Mouse (Mus musculus) adrenal gland, postnatal 36 days (tissue): ENCODE measurements around the gene 1700003F12Rik. TPM values are rescaled to one million over a fixed set of nuclear protein-coding genes. Genes with fewer than 3 reads are reported as not detected.

Experiments
- DNase-seq, 2 experiments: peaks; one replicate each; pipeline ENCODE4 v3.0.0; 2021; ENCODE audit warnings: mixed read lengths in 1 of 2
- total RNA-seq, 2 experiments: library from RNA; stranded (reverse); gene quantifications; 2 replicates each; pipeline ENCODE4 v1.2.3; 2021

1700003F12Rik gene
- total RNA-seq, 2 experiments from 2014 or later, result 0.43 TPM; not detected in 1

- no peak for DNase-seq
Observed at GRCm38 (mm10) chr2:154576876-154577743, 30.2 kb downstream of the 1700003F12Rik start.

DNA sequence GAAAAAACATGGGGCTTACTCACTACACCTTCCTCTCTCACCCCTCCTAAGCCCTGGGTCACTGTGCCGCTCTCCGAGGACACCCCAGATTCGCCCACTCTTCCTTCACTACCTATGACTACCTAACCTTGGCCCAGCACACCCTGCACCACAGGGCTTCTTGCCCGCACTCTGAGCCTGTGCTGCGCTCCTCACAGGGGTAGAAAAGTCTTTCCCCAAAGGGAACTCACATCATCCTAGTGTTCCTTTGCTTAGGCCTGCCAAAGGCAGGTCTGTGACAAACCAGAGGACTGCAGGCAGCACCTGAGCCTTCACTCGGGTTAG, 30.8 kb downstream of the 1700003F12Rik start:
- no peak for DNase-seq

GRCm38 (mm10) chr2:154580586-154580985, 33.7 kb downstream of the 1700003F12Rik start:
- DNase-seq, result peak in 1 of 2 experiments; percentile 49

DNA sequence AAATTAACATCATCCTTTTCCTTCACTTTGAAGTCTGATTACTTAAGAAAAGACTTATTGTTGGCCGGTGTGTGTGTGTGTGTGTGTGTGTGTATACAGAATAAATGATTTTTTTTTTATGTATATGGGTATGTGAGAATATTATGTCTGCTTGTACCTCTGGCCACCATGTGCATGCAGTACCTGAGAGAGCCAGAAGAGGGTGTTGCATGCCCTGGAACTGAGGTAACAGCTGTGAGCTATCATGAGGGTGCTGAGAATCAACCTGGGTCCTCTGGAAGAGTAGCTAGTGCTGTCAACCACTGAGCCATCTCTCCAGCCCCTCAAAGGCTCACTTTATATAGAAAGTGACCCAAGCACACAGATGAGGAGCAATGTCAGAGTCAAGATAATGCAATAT, 34.5 kb downstream of the 1700003F12Rik start:
- no peak for DNase-seq

- no peak for DNase-seq
Observed at GRCm38 (mm10) chr2:154583906-154584872, 37.3 kb downstream of the 1700003F12Rik start.

DNA sequence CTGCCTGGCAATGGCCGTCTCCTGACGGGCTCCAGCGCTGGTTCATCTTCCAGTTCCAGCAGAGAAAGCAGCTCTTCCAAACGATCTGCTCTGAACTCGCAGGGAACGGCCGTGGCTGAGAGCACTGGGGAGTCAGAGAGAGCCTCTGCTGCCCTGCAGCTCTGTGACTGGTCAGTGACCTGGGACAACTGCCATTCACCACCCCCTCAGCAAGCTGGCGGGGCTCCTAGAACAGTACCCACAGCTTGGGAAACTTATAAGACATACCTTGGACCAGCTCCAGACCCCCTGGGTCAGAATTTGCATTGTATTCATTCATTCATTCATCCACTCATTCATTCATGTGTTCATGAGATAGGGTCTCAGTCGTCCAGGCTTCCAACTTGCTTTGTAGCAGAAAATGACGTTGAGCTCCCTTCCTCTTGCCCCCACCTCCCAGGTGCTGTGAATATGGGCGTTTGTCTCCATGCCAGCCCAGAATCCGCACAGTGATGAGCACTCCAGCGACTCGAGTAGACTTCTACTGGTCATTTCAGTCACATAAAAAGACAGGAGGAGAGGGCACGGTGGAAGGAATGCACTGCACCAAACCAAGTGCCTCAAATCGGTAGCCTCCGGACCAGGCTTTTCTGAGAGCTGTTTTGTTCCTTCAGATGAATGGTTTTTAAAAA, 38.2 kb downstream of the 1700003F12Rik start:
- DNase-seq, result no peak

DNA sequence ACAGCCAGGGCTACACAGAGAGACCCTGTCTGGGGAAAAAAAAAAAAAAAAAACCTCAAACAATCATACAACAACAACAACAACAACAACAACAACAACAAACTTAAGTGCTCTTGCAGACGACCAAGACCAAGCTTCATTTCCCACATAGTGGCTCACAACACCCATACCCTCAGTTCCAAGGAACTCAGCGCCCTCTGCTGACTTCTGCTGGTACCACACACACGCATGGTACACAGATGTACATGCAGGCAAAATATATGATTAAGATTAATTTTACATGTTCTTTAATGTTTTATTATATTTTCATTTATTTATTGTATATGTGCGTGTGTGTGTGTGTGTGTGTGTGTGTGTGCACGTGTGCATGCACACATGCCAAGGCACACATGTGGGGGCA, 39.5 kb downstream of the 1700003F12Rik start:
- DNase-seq, result peak in 1 of 2 experiments; percentile 37

- DNase-seq, result no peak
Observed at GRCm38 (mm10) chr2:154589051-154589450, 42.2 kb downstream of the 1700003F12Rik start.

DNA sequence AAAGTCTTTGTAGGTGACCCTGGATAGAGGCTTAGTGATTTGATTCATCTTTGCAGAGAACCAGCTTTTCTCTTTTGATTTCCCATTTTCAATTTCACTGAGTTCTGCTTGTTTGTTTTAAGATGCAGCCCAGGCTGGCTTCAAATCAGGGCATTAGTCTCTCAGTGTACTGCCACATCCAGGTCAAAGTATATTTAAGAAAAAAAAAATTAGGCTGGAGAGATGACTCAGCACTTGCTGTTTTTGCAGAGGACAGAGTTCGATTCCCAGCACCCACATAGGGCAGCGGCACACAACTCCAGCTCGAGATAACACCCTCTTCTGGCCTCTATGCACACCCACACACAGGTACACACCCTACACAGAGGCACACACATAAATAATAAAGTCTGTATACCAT, 44.4 kb downstream of the 1700003F12Rik start:
- no peak for DNase-seq

DNA sequence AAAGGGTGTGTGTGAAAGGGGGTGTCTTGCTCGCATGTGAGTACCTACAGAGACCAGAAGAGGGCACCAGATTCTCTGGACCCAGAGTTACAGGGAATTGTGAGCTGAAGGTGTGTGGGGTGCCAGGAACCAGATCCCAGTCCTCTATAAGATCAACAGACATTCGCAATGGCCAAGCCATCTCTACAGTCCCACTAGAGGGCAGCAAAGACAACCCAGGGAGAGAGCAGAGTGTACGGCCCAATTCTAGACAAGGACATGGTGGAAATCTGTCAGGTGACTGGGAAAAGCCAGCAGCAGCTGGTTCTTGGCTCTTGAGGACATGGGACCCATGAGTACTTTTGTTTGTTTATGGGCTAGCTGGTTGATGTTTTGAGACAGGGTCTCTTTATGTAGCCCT, 46.1 kb downstream of the 1700003F12Rik start:
- peak; percentile 37 to 62 for DNase-seq

- DNase-seq, result peak in 1 of 2 experiments; percentile 28
Observed at GRCm38 (mm10) chr2:154595775-154596174, 48.9 kb downstream of the 1700003F12Rik start.

- DNase-seq, result no peak
Observed at GRCm38 (mm10) chr2:154597399-154597798, 50.5 kb downstream of the 1700003F12Rik start.

Other genes starting within 250 kb of the 1700003F12Rik start
- gene Bpifb9b, start 239.9 kb upstream of the 1700003F12Rik start, total RNA-seq, result not detected
- gene Cdk5rap1, start 174.1 kb upstream of the 1700003F12Rik start, total RNA-seq, result 10 to 100 TPM; 11.0 to 13.9 TPM
- 10 to 100 TPM; 22.1 to 26.5 TPM for gene Snta1, start 139.0 kb upstream of the 1700003F12Rik start, total RNA-seq
- 10 to 100 TPM; 30.7 to 40.9 TPM for gene Cbfa2t2, start 110.6 kb upstream of the 1700003F12Rik start, total RNA-seq
- not detected for gene Actl10, start 4.7 kb downstream of the 1700003F12Rik start, total RNA-seq
- 1 to 10 TPM; 1.1 to 1.5 TPM for gene Necab3, start 11.8 kb downstream of the 1700003F12Rik start, total RNA-seq
- 1 to 10 TPM; 8.7 to 9.6 TPM for gene E2f1, start 22.8 kb downstream of the 1700003F12Rik start, total RNA-seq
- gene Pxmp4, start 56.6 kb downstream of the 1700003F12Rik start, total RNA-seq, result 10 to 100 TPM; 30.9 to 35.7 TPM
- 1 to 10 TPM; 2.6 to 3.0 TPM for gene Zfp341, start 66.2 kb downstream of the 1700003F12Rik start, total RNA-seq
- gene 4930519P11Rik, start 66.4 kb downstream of the 1700003F12Rik start, total RNA-seq, result under 1 TPM in 1 of 2 experiments, not detected in 1; 0.63 TPM
- gene Chmp4b, start 104.6 kb downstream of the 1700003F12Rik start, total RNA-seq, result 100 to 1,000 TPM; 220 to 259 TPM
- gene Gm14214, start 222.9 kb downstream of the 1700003F12Rik start, total RNA-seq, result not detected
- gene Raly, start 244.0 kb downstream of the 1700003F12Rik start, total RNA-seq, result 100 to 1,000 TPM; 187 to 234 TPM
- not detected for gene a, start 244.3 kb downstream of the 1700003F12Rik start, total RNA-seq